Mouse (Mus musculus) midbrain, embryonic 10.5 days (tissue): ENCODE results near the gene Sgo1. TPM values are rescaled to one million over a fixed set of nuclear protein-coding genes. Genes with fewer than 3 reads are reported as not detected.
"Not testable (repeated sequence)": the region's sequence is repeated elsewhere in the genome, so short reads cannot be mapped to it uniquely, and the experiment has no call there.

Source experiments
- DNase-seq: peaks from one replicate; pipeline ENCODE4 v3.0.0-alpha.2; 2017; ENCODE audit warnings: low spot score
- H3K27ac ChIP-seq: fragments of 300-500 bp; sonication (generic); replicated peaks from 2 replicates; pipeline ENCODE4 v1.5.1; 2016; ENCODE audit warnings: mild to moderate bottlenecking
- H3K27me3 ChIP-seq: fragments of 300-500 bp; sonication (generic); 2 replicates; pipeline ENCODE4 v1.6.1; 2016; ENCODE audit warnings: low read depth, mild to moderate bottlenecking; ENCODE audit not compliant: poor library complexity, severe bottlenecking
- H3K36me3 ChIP-seq: fragments of 300-500 bp; sonication (generic); 2 replicates; pipeline ENCODE4 v1.6.1; 2016; ENCODE audit warnings: mild to moderate bottlenecking, moderate library complexity
- H3K4me1 ChIP-seq: fragments of 300-500 bp; sonication (generic); 2 replicates; pipeline ENCODE4 v1.6.1; 2016
- H3K4me3 ChIP-seq: fragments of 300-500 bp; sonication (generic); 2 replicates; pipeline ENCODE4 v1.5.1; 2016; ENCODE audit warnings: mild to moderate bottlenecking, moderate library complexity
- H3K9me3 ChIP-seq: fragments of 300-500 bp; sonication (generic); replicated peaks from 2 replicates; pipeline ENCODE4 v1.6.1; 2016; ENCODE audit warnings: mild to moderate bottlenecking
- WGBS: fragments of 180-500 bp; shearing (Covaris S2); methylation state at CpG from one replicate; pipeline ENCODE4 v1.1.7; 2016; 5-methylcytosine and 5-hydroxymethylcytosine counted together
- polyA plus RNA-seq: library from polyadenylated mRNA; unstranded; fragments of >200 nt; fragmentation: Nextera tagmentation; extraction: Ambion mirVana; gene quantifications from 2 replicates; pipeline ENCODE4 v1.2.1, GENCODE M21; 2016

Gene Sgo1
- polyA plus RNA-seq, 1 experiment from 2014 or later = 49.5 TPM

GRCm38 (mm10) chr17:53661056-53661840, 27.9 kb downstream of the Sgo1 start:
- 80% methylated on average over 6 of the region's 6 CpGs for WGBS
- Histone ChIP-seq H3K27ac (no peak overlapping the region), H3K4me1 (peaks cover 5% of the 10 kb centered on the region; the same call in 1 of the 2 replicates), H3K9me3 (no peaks in the 10 kb centered on the region), H3K4me3 (no peak overlapping the region), H3K36me3 (peaks cover 25% of the 10 kb centered on the region), H3K27me3 (no peaks in the 10 kb centered on the region)
- DNase-seq = no peak

GRCm38 (mm10) chr17:53659738-53660137, 29.4 kb downstream of the Sgo1 start:
- Histone ChIP-seq H3K9me3 (no peaks in the 10 kb centered on the region), H3K27me3 (no peaks in the 10 kb centered on the region), H3K4me3 (no peak overlapping the region), H3K4me1 (peaks cover 5% of the 10 kb centered on the region; the same call in 1 of the 2 replicates), H3K27ac (no peak overlapping the region), H3K36me3 (peaks cover 21% of the 10 kb centered on the region)
- no peak for DNase-seq
- WGBS = 86% methylated on average over 4 of the region's 4 CpGs

GRCm38 (mm10) chr17:53659230-53659629, 29.9 kb downstream of the Sgo1 start:
- no peak for DNase-seq
- no peaks in the 10 kb centered on the region for H3K9me3 ChIP-seq
- H3K27ac ChIP-seq = no peak overlapping the region
- WGBS = 85% methylated on average over 8 of the region's 8 CpGs
- H3K36me3 ChIP-seq = peaks cover 24% of the 10 kb centered on the region
- H3K27me3 ChIP-seq = no peaks in the 10 kb centered on the region
- H3K4me1 ChIP-seq = peaks cover 5% of the 10 kb centered on the region; the same call in 1 of the 2 replicates
- no peak overlapping the region for H3K4me3 ChIP-seq

GRCm38 (mm10) chr17:53658668-53659067, 30.5 kb downstream of the Sgo1 start:
- Histone ChIP-seq H3K4me1 (peaks cover 5% of the 10 kb centered on the region; the same call in 1 of the 2 replicates), H3K27me3 (no peaks in the 10 kb centered on the region), H3K4me3 (no peak overlapping the region), H3K36me3 (peaks cover 26% of the 10 kb centered on the region), H3K27ac (no peak overlapping the region), H3K9me3 (no peaks in the 10 kb centered on the region)
- 84% methylated on average over 2 of the region's 2 CpGs for WGBS
- no peak for DNase-seq

GRCm38 (mm10) chr17:53657391-53657790, 31.7 kb downstream of the Sgo1 start:
- not testable (repeated sequence) for DNase-seq, H3K27ac ChIP-seq, H3K4me1 ChIP-seq, H3K4me3 ChIP-seq, H3K9me3 ChIP-seq, H3K27me3 ChIP-seq
- peaks cover 35% of the 10 kb centered on the region for H3K36me3 ChIP-seq
- WGBS = 80% methylated on average over 2 of the region's 2 CpGs

GRCm38 (mm10) chr17:53656369-53656860, 32.7 kb downstream of the Sgo1 start:
- 72% methylated on average over 6 of the region's 6 CpGs for WGBS
- Histone ChIP-seq H3K4me3 (no peak overlapping the region), H3K27me3 (no peaks in the 10 kb centered on the region), H3K9me3 (no peaks in the 10 kb centered on the region), H3K4me1 (peaks cover 5% of the 10 kb centered on the region; the same call in 1 of the 2 replicates), H3K36me3 (peaks cover 35% of the 10 kb centered on the region), H3K27ac (no peak overlapping the region)
- DNase-seq = no peak

- peaks cover 5% of the 10 kb centered on the region; the same call in 1 of the 2 replicates for H3K4me1 ChIP-seq
- WGBS = 95% methylated on average over 2 of the region's 2 CpGs
- H3K36me3 ChIP-seq = peaks cover 35% of the 10 kb centered on the region
- H3K27me3 ChIP-seq = no peaks in the 10 kb centered on the region
- H3K27ac ChIP-seq = no peak overlapping the region
- no peak overlapping the region for H3K4me3 ChIP-seq
- no peaks in the 10 kb centered on the region for H3K9me3 ChIP-seq
- no peak for DNase-seq
Observed at GRCm38 (mm10) chr17:53655959-53656358, 33.2 kb downstream of the Sgo1 start.

GRCm38 (mm10) chr17:53655081-53655480, 34.1 kb downstream of the Sgo1 start:
- peaks cover 9% of the 10 kb centered on the region; the same call in 1 of the 2 replicates for H3K4me1 ChIP-seq
- H3K27me3 ChIP-seq = no peaks in the 10 kb centered on the region
- WGBS = 89% methylated on average over 6 of the region's 6 CpGs
- no peak overlapping the region for H3K4me3 ChIP-seq
- H3K27ac ChIP-seq = no peak overlapping the region
- H3K9me3 ChIP-seq = no peaks in the 10 kb centered on the region
- H3K36me3 ChIP-seq = peaks cover 30% of the 10 kb centered on the region
- no peak for DNase-seq

GRCm38 (mm10) chr17:53654596-53654995, 34.5 kb downstream of the Sgo1 start:
- Histone ChIP-seq H3K4me3 (no peak overlapping the region), H3K4me1 (peaks cover 9% of the 10 kb centered on the region; the same call in 1 of the 2 replicates), H3K27me3 (no peaks in the 10 kb centered on the region), H3K27ac (no peak overlapping the region), H3K9me3 (no peaks in the 10 kb centered on the region), H3K36me3 (peaks cover 25% of the 10 kb centered on the region)
- 86% methylated on average over 4 of the region's 4 CpGs for WGBS
- DNase-seq = no peak

- 78% methylated on average over 2 of the region's 2 CpGs for WGBS
- Histone ChIP-seq H3K4me3 (no peak overlapping the region), H3K4me1 (peaks cover 4% of the 10 kb centered on the region; the same call in 1 of the 2 replicates), H3K27ac (no peak overlapping the region), H3K9me3 (no peaks in the 10 kb centered on the region), H3K27me3 (no peaks in the 10 kb centered on the region), H3K36me3 (peaks cover 48% of the 10 kb centered on the region)
- DNase-seq = no peak
Observed at GRCm38 (mm10) chr17:53650251-53650661, 38.9 kb downstream of the Sgo1 start.

- H3K4me1 ChIP-seq = no peaks in the 10 kb centered on the region
- H3K36me3 ChIP-seq = peaks cover 72% of the 10 kb centered on the region
- H3K27ac ChIP-seq = no peak overlapping the region
- no peak overlapping the region for H3K4me3 ChIP-seq
- WGBS = 88% methylated on average over 4 of the region's 4 CpGs
- no peak for DNase-seq
- no peaks in the 10 kb centered on the region for H3K9me3 ChIP-seq
- H3K27me3 ChIP-seq = no peaks in the 10 kb centered on the region
Observed at GRCm38 (mm10) chr17:53643360-53643759, 45.8 kb downstream of the Sgo1 start.

GRCm38 (mm10) chr17:53631344-53631743, 57.8 kb downstream of the Sgo1 start:
- H3K36me3 ChIP-seq = peaks cover 20% of the 10 kb centered on the region; the same call in 1 of the 2 replicates
- H3K4me3 ChIP-seq = no peak overlapping the region
- no peak for DNase-seq
- H3K4me1 ChIP-seq = no peaks in the 10 kb centered on the region
- no peak overlapping the region for H3K27ac ChIP-seq
- H3K9me3 ChIP-seq = no peaks in the 10 kb centered on the region
- no peaks in the 10 kb centered on the region for H3K27me3 ChIP-seq

- Histone ChIP-seq H3K27ac (no peak overlapping the region), H3K27me3 (no peaks in the 10 kb centered on the region), H3K9me3 (no peaks in the 10 kb centered on the region), H3K4me3 (no peak overlapping the region), H3K36me3 (peaks cover 23% of the 10 kb centered on the region), H3K4me1 (no peaks in the 10 kb centered on the region)
- WGBS = 78% methylated on average over 5 of the region's 5 CpGs
- DNase-seq = no peak
Observed at GRCm38 (mm10) chr17:53628131-53628530, 61.0 kb downstream of the Sgo1 start.
